Mouse (Mus musculus) naive thymus-derived CD4-positive, alpha-beta T cell, adult 5 months (primary cell): ENCODE data around the gene Rasef. TPM values are rescaled to one million over a fixed set of nuclear protein-coding genes. Genes with fewer than 3 reads are reported as not detected.

Source experiments
- polyA plus RNA-seq: library from polyadenylated mRNA; unstranded; fragments of 100-300 nt; shearing (Covaris generic); gene quantifications from one replicate; pipeline ENCODE4 v1.2.1, GENCODE M21; 2017

The Rasef gene
- 0.06 TPM for polyA plus RNA-seq

DNA sequence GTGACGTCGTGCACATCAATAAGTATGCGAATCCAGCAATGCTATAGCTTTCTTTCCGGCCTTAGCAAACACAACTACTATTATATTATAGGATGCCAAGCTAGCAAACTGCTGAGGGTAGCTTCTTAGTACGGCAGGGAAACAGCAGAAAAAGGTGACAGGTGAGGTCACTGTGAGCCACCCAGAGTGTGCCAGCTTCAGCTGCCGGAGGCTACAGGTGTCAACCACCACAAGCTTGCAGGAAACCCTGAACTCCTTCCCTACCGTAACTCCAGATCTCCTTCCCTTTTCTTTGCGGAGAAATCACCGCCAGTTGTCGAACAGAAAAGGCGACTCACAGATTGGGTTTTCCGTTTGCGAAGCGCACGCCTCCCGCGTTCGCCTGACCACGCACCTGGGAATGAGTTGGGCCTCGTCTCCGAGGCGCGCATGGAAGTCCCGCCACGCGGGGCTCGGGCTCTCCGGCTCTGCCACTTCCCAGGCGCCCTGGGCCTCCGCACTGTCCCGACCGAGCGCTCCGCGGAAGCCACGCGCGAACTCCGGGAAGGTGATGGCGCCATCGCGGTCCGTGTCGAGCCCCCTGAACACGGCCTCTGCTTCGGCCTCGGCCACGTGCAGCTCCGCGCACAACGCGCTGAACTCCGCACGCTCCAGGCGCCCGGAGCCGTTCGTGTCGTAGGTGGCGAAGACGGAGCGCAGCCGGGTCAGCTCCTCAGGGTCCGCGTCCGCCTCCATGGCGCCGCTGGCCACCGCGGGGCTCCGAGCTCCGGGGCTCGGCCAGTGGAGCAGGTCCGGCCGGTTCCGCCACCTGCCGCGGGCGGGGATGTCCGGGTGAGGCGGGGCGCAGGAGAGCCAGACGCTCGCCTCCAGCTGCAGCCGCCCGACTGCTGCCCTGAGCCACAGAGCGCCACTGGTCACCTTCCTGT lies at the start of gene Rasef:
Gene Rasef, minus strand, starts transcription at position 735 of the 926 bp plus-strand sequence.

GRCm38 (mm10) chr4:73683216-73683615 lies 107.6 kb downstream of the Rasef start, which contains the start of gene Gm428:
Gene Gm428 (plus strand): TSS chr4:73683516.

DNA sequence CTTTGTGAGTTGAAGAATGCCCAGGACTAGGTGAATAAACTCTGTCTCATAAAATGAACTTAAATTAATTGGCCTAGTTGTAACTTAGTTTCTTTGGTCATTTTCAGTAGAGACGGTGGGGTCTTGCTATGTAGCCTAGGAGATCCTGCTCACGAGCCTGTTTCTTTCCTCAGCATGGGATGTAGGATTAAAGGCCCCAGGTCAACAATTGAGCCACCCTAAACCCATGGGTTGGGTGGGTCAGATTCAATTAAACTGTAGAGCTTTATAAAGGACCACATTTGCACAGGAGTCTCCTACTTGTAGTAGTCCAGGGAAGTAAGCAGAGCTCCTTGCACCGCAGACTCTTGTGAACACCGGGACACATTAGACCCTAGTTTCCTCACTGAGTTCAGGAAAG lies 122.7 kb downstream of the Rasef start, which contains the start of gene Gm11239:
Gene Gm11239, plus strand, starts transcription at position 301 of the 400 bp plus-strand sequence.

Other genes starting within 250 kb of the Rasef start
- not detected for gene Gm11238, start 183.1 kb downstream of the Rasef start, polyA plus RNA-seq
- gene Gm11237, start 168.0 kb downstream of the Rasef start, polyA plus RNA-seq: not detected
- not detected for gene Gm11236, start 152.9 kb downstream of the Rasef start, polyA plus RNA-seq
- not detected for gene Gm11239, start 122.6 kb downstream of the Rasef start, polyA plus RNA-seq
- not detected for gene Gm428, start 107.5 kb downstream of the Rasef start, polyA plus RNA-seq
- gene Gm11758, start 85.3 kb upstream of the Rasef start, polyA plus RNA-seq: not detected
- gene Gm11757, start 100.1 kb upstream of the Rasef start, polyA plus RNA-seq: not detected
- gene Gm13871, start 115.0 kb upstream of the Rasef start, polyA plus RNA-seq: not detected
- gene Gm11756, start 129.8 kb upstream of the Rasef start, polyA plus RNA-seq: not detected
- not detected for gene 2310002L09Rik, start 159.9 kb upstream of the Rasef start, polyA plus RNA-seq
- gene Frmd3, start 222.4 kb upstream of the Rasef start, polyA plus RNA-seq: not detected